Mouse (Mus musculus) MEL-GATA-1-ER (cell line): Measurements from ENCODE around the gene Olfr222.
A peak's percentile ranks its signal among the peaks of the same experiment; 100 is the strongest.
"Not testable (repeated sequence)": the region's sequence is repeated elsewhere in the genome, so short reads cannot be mapped to it uniquely, and the experiment has no call there.

Experiments
- DNase-seq: peaks from one replicate; pipeline ENCODE4 v3.0.0-alpha.2; 2012; ENCODE audit warnings: low read depth; ENCODE audit errors: extremely low read depth

Olfr222 gene

DNA sequence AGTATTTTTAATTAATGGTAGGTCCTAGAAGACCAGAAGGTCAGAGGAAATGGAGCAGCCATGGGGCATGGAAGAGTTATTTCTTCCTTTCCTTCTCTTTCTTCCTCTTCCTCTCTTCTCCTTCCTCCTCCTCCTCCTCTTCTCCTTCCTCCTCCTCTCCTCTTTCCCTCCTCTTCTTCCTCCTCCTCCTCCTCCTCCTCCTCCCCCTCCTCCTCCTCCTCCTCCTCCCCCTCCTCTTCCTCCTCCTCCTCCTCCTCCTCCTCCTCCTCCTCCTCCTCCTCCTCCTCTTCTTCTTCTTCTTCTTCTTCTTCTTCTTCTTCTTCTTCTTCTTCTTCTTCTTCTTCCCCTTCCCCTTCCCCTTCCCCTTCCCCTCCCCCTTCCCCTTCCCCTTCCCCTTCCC, at the start of gene Olfr222:
TSS of gene Olfr222 (minus strand) at position 101 of the 400 bp plus-strand sequence.
- not testable (repeated sequence) for DNase-seq

GRCm38 (mm10) chr11:59624017-59624630, 48.1 kb upstream of the Olfr222 start:
- peak; percentile 77 for DNase-seq

GRCm38 (mm10) chr11:59622214-59622613, 46.2 kb upstream of the Olfr222 start:
- no peak for DNase-seq

GRCm38 (mm10) chr11:59616986-59617385, 41.0 kb upstream of the Olfr222 start:
- not testable (repeated sequence) for DNase-seq

DNA sequence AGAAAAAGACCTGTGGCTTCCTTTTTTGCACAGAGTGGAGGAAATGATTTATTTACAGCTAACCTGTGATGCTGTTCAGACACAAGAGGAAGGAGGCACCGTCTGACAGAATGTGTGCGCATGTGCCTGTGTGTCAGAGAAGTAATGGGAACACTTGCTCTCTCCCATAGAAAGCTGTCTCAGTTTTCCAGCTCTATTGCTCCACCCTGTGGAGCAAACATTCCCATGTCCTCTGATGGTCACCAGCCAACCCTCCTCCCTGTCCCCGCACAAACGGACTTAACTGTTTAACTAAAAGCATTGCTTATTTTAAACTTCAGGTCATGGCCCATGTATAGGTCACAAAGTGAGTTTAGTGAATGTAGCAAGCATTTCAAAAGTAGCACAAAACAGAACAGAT, 38.1 kb upstream of the Olfr222 start:
- no peak for DNase-seq

DNA sequence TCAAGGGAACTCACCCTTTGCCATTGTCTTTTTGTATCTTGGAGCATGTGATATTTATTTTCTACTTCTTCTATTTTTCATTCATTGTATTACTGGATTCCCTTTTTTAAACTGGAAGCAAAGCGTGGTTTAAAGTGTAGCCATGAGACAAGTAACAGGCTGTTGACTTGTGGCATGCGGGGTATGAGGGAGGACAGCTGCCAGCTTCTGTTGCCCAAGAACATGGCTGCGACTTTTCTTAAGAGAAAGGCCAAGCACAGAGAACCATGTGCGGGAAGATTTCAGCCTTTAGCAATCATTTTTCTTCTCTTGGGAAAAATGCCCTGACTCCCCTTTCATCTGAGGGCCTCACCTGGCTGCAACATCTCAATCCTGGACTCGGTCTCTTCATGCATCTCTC, 35.6 kb upstream of the Olfr222 start:
- DNase-seq: no peak

GRCm38 (mm10) chr11:59602287-59602686, 26.3 kb upstream of the Olfr222 start:
- no peak for DNase-seq

DNA sequence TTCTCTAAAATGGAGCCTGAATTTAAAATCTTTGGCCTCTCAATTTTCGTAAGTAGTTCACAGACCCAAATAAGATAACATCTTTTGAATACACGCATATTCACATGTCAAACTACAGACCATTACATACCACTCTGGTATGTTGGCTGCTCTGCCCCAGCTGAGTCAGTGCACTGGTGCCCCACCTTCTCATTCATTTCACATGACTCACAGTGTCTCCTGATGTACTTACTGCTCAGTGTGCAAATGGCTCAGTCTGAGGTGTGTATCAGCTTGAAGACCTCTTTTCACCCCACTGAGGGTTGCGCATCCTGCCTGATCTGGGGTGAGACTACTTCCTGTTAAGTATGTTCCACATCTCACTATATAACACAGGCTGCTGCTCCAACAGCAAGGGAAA, 24.8 kb upstream of the Olfr222 start:
- no peak for DNase-seq

DNA sequence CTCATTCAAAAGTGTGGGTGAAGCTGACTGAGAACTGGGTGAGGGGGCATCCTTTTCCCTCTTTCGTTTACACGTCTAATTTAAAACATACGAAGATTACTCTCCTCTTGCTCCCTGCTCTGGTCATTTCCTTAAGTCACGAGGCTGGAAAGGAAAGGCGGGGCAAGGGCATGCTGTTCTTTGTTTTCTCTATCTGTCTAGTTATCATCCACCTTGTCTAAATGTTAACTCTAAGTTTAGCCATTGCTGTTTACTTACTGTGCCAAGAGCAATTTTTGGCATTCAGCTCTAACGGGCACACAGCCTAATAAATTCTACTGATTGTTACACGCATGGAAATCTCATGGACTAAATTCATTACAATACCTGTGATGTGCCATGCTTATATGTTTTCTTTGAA, 23.2 kb upstream of the Olfr222 start:
- DNase-seq: no peak

- no peak for DNase-seq
Measured at GRCm38 (mm10) chr11:59596950-59597349, 20.9 kb upstream of the Olfr222 start.

DNA sequence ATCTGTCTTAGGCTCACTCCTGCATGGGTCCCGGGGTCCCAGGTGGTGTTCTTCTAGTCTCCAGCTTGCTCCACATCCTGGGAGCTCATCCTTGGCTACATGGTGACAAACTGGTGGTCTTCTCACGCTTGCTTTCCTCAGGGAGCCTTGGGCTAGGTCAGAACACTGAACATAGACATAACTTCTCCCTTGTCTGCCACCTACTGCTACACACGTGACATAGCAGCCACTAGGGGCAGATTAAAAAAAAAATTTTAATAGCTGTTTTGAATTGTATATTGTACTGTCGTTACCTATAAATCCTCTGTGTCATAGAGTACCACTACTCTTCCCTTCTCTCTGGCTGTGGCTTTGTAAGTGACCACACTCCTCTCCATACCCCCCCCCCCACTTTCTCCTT, 20.1 kb upstream of the Olfr222 start:
- no peak for DNase-seq

DNA sequence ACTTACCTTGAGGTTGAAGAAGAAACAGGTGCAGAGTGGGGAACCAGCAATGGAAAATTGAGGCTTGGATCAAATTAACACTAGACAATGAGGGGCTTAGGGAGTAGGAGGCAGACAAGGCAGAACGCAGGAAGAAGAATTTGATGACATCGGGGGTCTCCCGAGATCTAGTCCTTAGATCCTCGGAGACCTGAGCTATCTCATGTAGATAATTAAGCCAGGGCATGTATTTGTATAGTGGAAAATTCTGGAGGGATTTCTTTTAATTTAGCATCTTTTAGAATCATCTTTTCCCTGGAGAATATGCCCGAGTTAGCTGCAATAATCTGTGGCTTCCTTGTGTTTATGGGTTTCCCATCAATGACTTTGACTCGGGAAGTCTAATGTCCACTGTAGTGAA, 17.2 kb upstream of the Olfr222 start, which contains the start of gene Olfr223:
TSS of gene Olfr223 (minus strand) at position 101 of the 400 bp plus-strand sequence.
- no peak for DNase-seq

DNA sequence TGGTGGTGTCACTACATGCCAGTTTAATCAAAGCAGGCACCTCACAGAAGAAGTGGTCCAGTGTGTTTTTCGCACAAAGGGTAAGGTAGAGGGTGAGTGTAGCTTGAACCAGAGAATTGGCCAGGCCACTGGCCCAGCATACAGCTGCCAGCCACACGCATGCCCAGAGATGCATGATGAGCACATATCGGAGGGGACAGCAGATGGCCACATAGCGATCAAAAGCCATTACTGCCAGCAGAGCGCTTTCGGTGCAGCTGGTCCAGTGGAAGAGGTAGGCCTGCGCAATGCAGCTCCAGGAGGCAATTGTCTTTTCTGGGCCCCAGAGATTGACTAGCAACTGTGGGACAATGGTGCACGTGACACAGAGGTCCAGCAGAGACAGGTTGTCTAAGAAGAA, 13.5 kb upstream of the Olfr222 start:
- no peak for DNase-seq

DNA sequence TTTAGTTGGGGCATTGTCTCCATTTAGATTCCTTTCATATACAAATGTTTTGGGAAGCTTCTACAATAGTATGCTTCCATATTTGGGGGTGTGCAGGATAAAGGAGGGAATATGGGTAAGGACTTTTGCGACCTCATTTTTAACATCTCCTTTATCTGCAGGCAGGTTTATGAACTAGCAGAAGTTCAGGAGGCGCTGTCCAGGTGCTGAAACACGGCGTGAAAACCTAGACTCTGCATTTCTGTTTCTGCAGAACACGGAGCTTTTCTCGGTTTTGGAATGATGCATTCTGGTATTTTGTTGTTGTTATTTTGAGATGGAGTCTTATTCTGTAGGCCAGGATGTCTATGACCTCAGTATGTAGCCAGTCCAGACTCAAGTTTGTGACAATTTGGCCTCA, 8.5 kb upstream of the Olfr222 start:
- DNase-seq: no peak

DNA sequence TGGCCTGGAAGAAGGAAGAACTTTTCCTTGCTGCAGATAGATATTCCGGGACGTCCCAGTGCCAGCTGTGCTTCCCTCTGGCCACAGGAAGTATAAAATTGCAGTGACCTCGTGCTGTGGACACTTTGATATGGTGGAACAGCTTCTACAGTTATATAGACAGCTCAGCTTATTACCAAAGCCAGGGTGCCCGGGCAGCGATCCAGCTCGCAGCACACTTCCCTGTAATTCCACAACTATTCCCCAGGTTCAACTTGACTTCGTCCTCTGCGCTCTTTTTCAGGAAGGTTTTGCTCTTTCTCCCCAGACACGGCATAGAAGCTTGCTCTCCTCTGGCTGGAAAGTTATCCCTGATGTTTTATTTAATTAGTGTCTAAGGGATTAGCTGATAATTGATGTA, 309 bp downstream of the Olfr222 start:
- DNase-seq: no peak

- DNase-seq: no peak
Measured at GRCm38 (mm10) chr11:59569306-59569705, 6.7 kb downstream of the Olfr222 start.

DNA sequence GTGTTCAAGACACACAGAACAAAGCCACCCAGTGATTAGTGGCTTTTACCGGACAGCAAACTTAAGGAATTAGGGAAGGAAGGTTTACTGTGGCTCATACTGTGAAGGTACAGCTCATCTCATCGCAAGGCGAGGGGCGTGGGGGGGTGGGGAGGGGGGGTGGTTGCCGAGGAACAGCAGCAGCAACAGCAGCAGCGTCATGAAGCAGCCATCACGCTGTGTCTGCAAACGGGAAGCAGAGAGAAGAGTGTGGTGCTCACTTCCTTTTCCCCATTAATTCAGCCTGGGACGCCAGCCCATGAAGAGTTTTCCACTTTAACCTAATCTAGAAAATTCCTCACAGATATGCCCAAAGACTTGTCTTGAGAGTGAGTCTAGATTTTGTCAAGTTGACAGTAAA, 13.2 kb downstream of the Olfr222 start:
- DNase-seq: no peak

GRCm38 (mm10) chr11:59562336-59562735, 13.7 kb downstream of the Olfr222 start:
- DNase-seq: no peak

GRCm38 (mm10) chr11:59560906-59561305, 15.1 kb downstream of the Olfr222 start:
- DNase-seq: no peak

DNA sequence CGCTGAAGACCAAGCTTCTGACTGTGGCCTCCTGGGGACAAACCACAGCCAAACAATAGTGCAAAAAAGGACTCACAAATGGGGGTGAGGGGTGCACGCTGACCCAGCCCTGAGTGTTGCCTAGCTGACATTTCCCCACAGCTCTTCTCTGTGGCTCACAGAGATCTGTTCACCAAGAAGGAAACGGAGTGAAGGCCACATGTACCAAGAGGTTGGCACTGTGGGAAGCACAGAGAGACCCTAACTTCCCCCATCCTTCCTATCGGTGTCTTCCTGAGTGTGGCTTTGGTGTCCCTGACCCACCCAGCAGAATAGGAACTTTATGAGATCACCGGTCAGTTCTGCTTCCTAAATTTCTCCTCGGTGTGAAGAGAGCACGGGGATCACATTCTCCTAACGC, 21.5 kb downstream of the Olfr222 start:
- DNase-seq: no peak

DNA sequence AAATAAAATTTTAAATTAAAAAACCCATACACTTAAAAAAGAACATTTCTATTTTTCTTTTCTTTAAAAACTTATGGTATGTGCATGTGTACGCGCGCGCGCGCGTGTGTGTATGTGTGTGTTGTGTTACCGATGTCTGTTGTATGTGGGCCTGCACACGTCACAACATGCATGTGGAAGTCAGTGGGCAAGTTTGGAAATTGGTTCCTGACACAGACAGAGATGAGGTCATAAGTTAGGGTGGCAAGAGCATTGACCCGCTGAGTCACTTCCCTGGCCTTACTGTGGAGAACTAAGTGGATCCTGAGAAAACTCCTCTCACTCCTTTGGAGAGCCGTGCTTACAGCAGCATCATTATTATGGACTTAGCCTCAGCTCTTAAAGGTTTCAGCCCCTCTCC, 21.9 kb downstream of the Olfr222 start:
- no peak for DNase-seq

GRCm38 (mm10) chr11:59544005-59544404, 32.0 kb downstream of the Olfr222 start:
- no peak for DNase-seq

DNA sequence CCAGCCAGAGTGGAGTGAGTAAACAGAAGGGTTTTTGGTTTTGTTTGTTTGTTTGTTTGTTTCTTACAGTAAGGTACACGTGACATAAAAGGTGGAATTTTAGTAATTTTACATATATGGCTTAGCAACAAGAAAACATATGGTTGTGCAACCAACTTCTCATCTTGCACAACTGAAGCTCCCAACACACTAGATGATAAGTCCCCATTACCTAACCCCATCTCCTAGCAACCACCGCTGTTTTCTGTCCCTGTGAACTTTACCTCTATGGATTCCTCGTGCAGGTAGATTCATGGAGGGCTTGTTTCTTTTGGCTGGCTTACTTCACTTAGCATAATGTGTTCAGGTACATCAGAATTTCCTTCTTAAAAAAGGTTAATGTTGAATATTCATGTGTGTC, 32.7 kb downstream of the Olfr222 start:
- no peak for DNase-seq

DNA sequence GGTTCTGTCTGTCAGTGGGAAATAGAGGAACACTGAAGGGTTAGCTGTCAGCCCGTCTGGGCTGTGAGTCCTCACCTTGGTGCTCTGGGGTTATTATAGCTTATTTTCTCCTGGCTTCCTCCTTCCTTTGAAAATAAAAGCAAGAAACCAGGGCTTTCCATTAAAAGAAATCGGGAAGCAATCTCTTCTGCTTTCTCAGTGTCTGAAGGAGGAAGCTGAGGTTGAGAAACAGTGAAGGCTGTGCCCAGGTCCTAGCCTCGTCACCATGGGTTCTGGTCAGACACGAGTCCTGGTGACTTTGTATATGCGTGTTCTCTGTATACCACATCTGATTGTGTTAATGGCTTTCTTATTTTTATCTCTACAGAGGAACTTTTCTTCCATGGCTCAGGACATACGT, 33.6 kb downstream of the Olfr222 start:
- no peak for DNase-seq
